Mouse (Mus musculus) Muller cell, postnatal 12 days (primary cell): Measurements from ENCODE around the gene Gpr155.

Experiments used
- DNase-seq: peaks from one replicate; pipeline ENCODE4 v3.0.0-alpha.2; 2015; ENCODE audit errors: inconsistent ontology term

Gpr155 gene

GRCm38 (mm10) chr2:73322991-73323390 lies 63.4 kb downstream of the Gpr155 start:
- no peak for DNase-seq

- no peak for DNase-seq
Measured at GRCm38 (mm10) chr2:73319218-73319617, 67.2 kb downstream of the Gpr155 start.

- no peak for DNase-seq
Measured at GRCm38 (mm10) chr2:73317426-73317825, 68.9 kb downstream of the Gpr155 start.

GRCm38 (mm10) chr2:73314311-73314710 lies 72.1 kb downstream of the Gpr155 start:
- DNase-seq = no peak

- peak; percentile 30 for DNase-seq
Measured at GRCm38 (mm10) chr2:73313117-73313501, 73.3 kb downstream of the Gpr155 start.

- DNase-seq = peak; percentile 97
Measured at GRCm38 (mm10) chr2:73312152-73313116, 73.9 kb downstream of the Gpr155 start, which contains the start of the genes Scrn3 and Cir1. Gene Scrn3, plus strand, starts transcription at chr2:73312601. Gene Cir1, minus strand, starts transcription at chr2:73312701.

- DNase-seq = no peak
Measured at GRCm38 (mm10) chr2:73306006-73306405, 80.4 kb downstream of the Gpr155 start.

- DNase-seq = no peak
Measured at GRCm38 (mm10) chr2:73304506-73304905, 81.9 kb downstream of the Gpr155 start.

GRCm38 (mm10) chr2:73302722-73303121 lies 83.7 kb downstream of the Gpr155 start:
- no peak for DNase-seq

- DNase-seq = no peak
Measured at GRCm38 (mm10) chr2:73301979-73302378, 84.4 kb downstream of the Gpr155 start.

GRCm38 (mm10) chr2:73298841-73299240 lies 87.5 kb downstream of the Gpr155 start:
- no peak for DNase-seq

- DNase-seq = no peak
Measured at GRCm38 (mm10) chr2:73298154-73298553, 88.2 kb downstream of the Gpr155 start.

- no peak for DNase-seq
Measured at GRCm38 (mm10) chr2:73295023-73295422, 91.3 kb downstream of the Gpr155 start.
